Mouse (Mus musculus) megakaryocyte, embryonic 14.5 days (primary cell): ENCODE measurements around the gene Gm20388. TPM values are rescaled to one million over a fixed set of nuclear protein-coding genes. Genes with fewer than 3 reads are reported as not detected.

Experiments
- H3K27me3 ChIP-seq: replicated peaks from 2 replicates; pipeline ENCODE3; 2012; ENCODE audit warnings: inconsistent platforms
- H3K36me3 ChIP-seq: replicated peaks from 2 replicates; pipeline ENCODE3; 2012; ENCODE audit warnings: low read length, inconsistent platforms, mixed read lengths
- H3K4me1 ChIP-seq: 2 replicates; pipeline ENCODE4 v1.6.1; 2012; ENCODE audit warnings: inconsistent platforms
- H3K4me3 ChIP-seq: replicated peaks from 2 replicates; pipeline ENCODE3; 2012; ENCODE audit warnings: moderate library complexity, mild to moderate bottlenecking, inconsistent platforms
- H3K9me3 ChIP-seq: 2 replicates; pipeline ENCODE4 v1.6.1; 2012; ENCODE audit warnings: inconsistent platforms
- FLI1 ChIP-seq: IDR thresholded peaks from 2 replicates; pipeline ENCODE4 v1.6.1; 2012; ENCODE audit warnings: low read length, inconsistent platforms, mixed read lengths
- GATA1 ChIP-seq: IDR thresholded peaks from 3 replicates; pipeline ENCODE4 v1.6.1; 2012; ENCODE audit warnings: mixed read lengths, low read length, inconsistent platforms, borderline replicate concordance
- polyA plus RNA-seq: library from polyadenylated mRNA; stranded (reverse); fragments of >175 nt; gene quantifications from 2 replicates; pipeline ENCODE4 v1.2.3, GENCODE M21; 2012; ENCODE audit warnings: low replicate concordance; ENCODE audit not compliant: insufficient read depth

Gm20388 gene
- polyA plus RNA-seq, 1 experiment = 111 TPM

- no peak overlapping the region for H3K4me3 ChIP-seq
- peaks cover 15% of the 10 kb centered on the region; the same call in 1 of the 2 replicates for H3K4me1 ChIP-seq
- H3K27me3 ChIP-seq = peaks cover 98% of the 10 kb centered on the region
- H3K36me3 ChIP-seq = no peaks in the 10 kb centered on the region
- TF ChIP-seq FLI1 = no peak
- no peak for TF ChIP-seq GATA1
- no peaks in the 10 kb centered on the region for H3K9me3 ChIP-seq
Observed at GRCm38 (mm10) chr8:121088871-121089630, 1178.4 kb downstream of the Gm20388 start.

- peaks cover 95% of the 10 kb centered on the region for H3K27me3 ChIP-seq
- H3K9me3 ChIP-seq = no peaks in the 10 kb centered on the region
- H3K4me1 ChIP-seq = peaks cover 7% of the 10 kb centered on the region; the same call in 1 of the 2 replicates
- TF ChIP-seq GATA1 (no peak), FLI1 (no peak)
- no peak overlapping the region for H3K4me3 ChIP-seq
- H3K36me3 ChIP-seq = no peaks in the 10 kb centered on the region
Observed at GRCm38 (mm10) chr8:121089631-121090380, 1179.2 kb downstream of the Gm20388 start.

- Histone ChIP-seq H3K27me3 (peaks cover 92% of the 10 kb centered on the region), H3K36me3 (no peaks in the 10 kb centered on the region), H3K4me1 (peaks cover 4% of the 10 kb centered on the region; the same call in 1 of the 2 replicates), H3K9me3 (no peaks in the 10 kb centered on the region), H3K4me3 (no peak overlapping the region)
- TF ChIP-seq GATA1 = no peak
- TF ChIP-seq FLI1 = no peak
Observed at GRCm38 (mm10) chr8:121090716-121091115, 1180.1 kb downstream of the Gm20388 start.

GRCm38 (mm10) chr8:121092141-121092540 lies 1181.5 kb downstream of the Gm20388 start:
- TF ChIP-seq GATA1 = no peak
- H3K9me3 ChIP-seq = peaks cover 7% of the 10 kb centered on the region; the same call in 1 of the 2 replicates
- no peak overlapping the region for H3K4me3 ChIP-seq
- peaks cover 4% of the 10 kb centered on the region; the same call in 1 of the 2 replicates for H3K4me1 ChIP-seq
- peaks cover 78% of the 10 kb centered on the region for H3K27me3 ChIP-seq
- H3K36me3 ChIP-seq = peaks cover 7% of the 10 kb centered on the region

- peaks cover 7% of the 10 kb centered on the region; the same call in 1 of the 2 replicates for H3K9me3 ChIP-seq
- H3K4me1 ChIP-seq = peaks cover 4% of the 10 kb centered on the region; the same call in 1 of the 2 replicates
- TF ChIP-seq FLI1 (no peak), GATA1 (no peak)
- H3K27me3 ChIP-seq = peaks cover 73% of the 10 kb centered on the region
- H3K4me3 ChIP-seq = peak overlapping the region; percentile 77
- H3K36me3 ChIP-seq = peaks cover 12% of the 10 kb centered on the region
Observed at GRCm38 (mm10) chr8:121092627-121093026, 1182.0 kb downstream of the Gm20388 start.

- peaks cover 66% of the 10 kb centered on the region for H3K27me3 ChIP-seq
Observed at GRCm38 (mm10) chr8:121093496-121093895, 1182.9 kb downstream of the Gm20388 start.

GRCm38 (mm10) chr8:121104049-121104818 lies 1193.6 kb downstream of the Gm20388 start:
- Histone ChIP-seq H3K4me3 (no peak overlapping the region), H3K9me3 (no peaks in the 10 kb centered on the region), H3K27me3 (no peaks in the 10 kb centered on the region), H3K36me3 (peaks cover 73% of the 10 kb centered on the region), H3K4me1 (peaks cover 34% of the 10 kb centered on the region)
- TF ChIP-seq FLI1 = no peak
- TF ChIP-seq GATA1 = no peak

More at GRCm38 (mm10) chr8:121093496-121093895, 1182.9 kb downstream of the Gm20388 start:
- peaks cover 7% of the 10 kb centered on the region; the same call in 1 of the 2 replicates for H3K9me3 ChIP-seq
- TF ChIP-seq GATA1 (no peak), FLI1 (no peak)
- no peak overlapping the region for H3K4me3 ChIP-seq
- peaks cover 4% of the 10 kb centered on the region; the same call in 1 of the 2 replicates for H3K4me1 ChIP-seq
- peaks cover 21% of the 10 kb centered on the region for H3K36me3 ChIP-seq

- H3K4me1 ChIP-seq = peaks cover 38% of the 10 kb centered on the region
- H3K36me3 ChIP-seq = peaks cover 36% of the 10 kb centered on the region
- no peaks in the 10 kb centered on the region for H3K9me3 ChIP-seq
- TF ChIP-seq FLI1 = no peak
- TF ChIP-seq GATA1 = no peak
- peaks cover 19% of the 10 kb centered on the region for H3K27me3 ChIP-seq
- peak within 1 kb of the TSS; percentile 97 for H3K4me3 ChIP-seq
Observed at GRCm38 (mm10) chr8:121107668-121108656, 1197.3 kb downstream of the Gm20388 start, which contains the start of gene Mthfsd. Gene Mthfsd, minus strand, starts transcription at chr8:121108392.

- Histone ChIP-seq H3K4me1 (peaks cover 44% of the 10 kb centered on the region), H3K36me3 (peaks cover 29% of the 10 kb centered on the region), H3K27me3 (peaks cover 22% of the 10 kb centered on the region), H3K4me3 (peak overlapping the region; percentile 97), H3K9me3 (no peaks in the 10 kb centered on the region)
- no peak for TF ChIP-seq FLI1
- no peak for TF ChIP-seq GATA1
Observed at GRCm38 (mm10) chr8:121108657-121109056, 1198.0 kb downstream of the Gm20388 start.
